17 mouse cellular contexts compared by ENCODE assay signal in genomic region chr4:40299169-40299568, GRCm38 (mm10).
"Had no signal": no experiment of that assay in that cellular context is flagged by ENCODE, and none has a peak within 500 bp of the region (broad histone marks: within the 10 kb centered on the region; RNA-seq: fewer than 3 reads in every experiment).

No protein-coding gene starts in this region.

- ATAC-seq: intestine, embryonic 15.5 days; midbrain, embryonic 15.5 days had no signal

- H3K4me3 ChIP-seq: intestine, embryonic 15.5 days; layer of hippocampus, adult 2 months; limb, embryonic 12.5 days; lung, embryonic 15.5 days; midbrain, embryonic 15.5 days; neural tube, embryonic 13.5 days had no signal

- H3K27ac ChIP-seq: intestine, embryonic 15.5 days; layer of hippocampus, adult 2 months; limb, embryonic 12.5 days; lung, embryonic 15.5 days; macrophage; midbrain, embryonic 15.5 days; neural tube, embryonic 13.5 days; stomach, postnatal 0 days had no signal

- H3K27me3 ChIP-seq: intestine, embryonic 15.5 days; midbrain, embryonic 15.5 days; neural tube, embryonic 13.5 days had no signal

- H3K9ac ChIP-seq: intestine, embryonic 15.5 days; limb, embryonic 12.5 days; lung, embryonic 15.5 days; midbrain, embryonic 15.5 days; neural tube, embryonic 13.5 days had no signal

- H3K36me3 ChIP-seq: intestine, embryonic 15.5 days; limb, embryonic 12.5 days; lung, embryonic 15.5 days; midbrain, embryonic 15.5 days; neural tube, embryonic 13.5 days had no signal

- H3K4me2 ChIP-seq: intestine, embryonic 15.5 days; limb, embryonic 12.5 days; lung, embryonic 15.5 days; midbrain, embryonic 11.5 days; midbrain, embryonic 15.5 days; neural tube, embryonic 13.5 days had no signal

- H3K9me3 ChIP-seq: intestine, embryonic 15.5 days; lung, embryonic 15.5 days; midbrain, embryonic 15.5 days; neural tube, embryonic 13.5 days had no signal

- DNase-seq: kidney, adult 18-20 months; kidney, postnatal 10 days; kidney, postnatal 4 days; liver; lung, postnatal 14 days; right cerebral cortex, adult 18-20 months; thymus, adult 2 months; thymus, postnatal 25 days had no signal

- H3K4me1 ChIP-seq: limb, embryonic 12.5 days; lung, embryonic 15.5 days; midbrain, embryonic 15.5 days had no signal
